Mouse (Mus musculus): ENCODE results near the gene Atp8a1. TPM values are rescaled to one million over a fixed set of nuclear protein-coding genes. Genes with fewer than 3 reads are reported as not detected.
A peak's percentile ranks its signal among the peaks of the same experiment; 100 is the strongest.

The Atp8a1 gene
- total RNA-seq, 2 experiments from 2014 or later = 14.2 to 14.4 TPM

- intact Hi-C loops (cut with DNase I; ENCODE audit: low total_unique reads) = no loop called here
- DNase-seq = no peak
Observed at GRCm38 (mm10) chr5:67794129-67794800, 53.0 kb downstream of the Atp8a1 start.

- intact Hi-C loops (cut with DNase I; ENCODE audit: low total_unique reads) = no loop called here
- DNase-seq = no peak
Observed at GRCm38 (mm10) chr5:67782775-67783174, 64.5 kb downstream of the Atp8a1 start.

DNA sequence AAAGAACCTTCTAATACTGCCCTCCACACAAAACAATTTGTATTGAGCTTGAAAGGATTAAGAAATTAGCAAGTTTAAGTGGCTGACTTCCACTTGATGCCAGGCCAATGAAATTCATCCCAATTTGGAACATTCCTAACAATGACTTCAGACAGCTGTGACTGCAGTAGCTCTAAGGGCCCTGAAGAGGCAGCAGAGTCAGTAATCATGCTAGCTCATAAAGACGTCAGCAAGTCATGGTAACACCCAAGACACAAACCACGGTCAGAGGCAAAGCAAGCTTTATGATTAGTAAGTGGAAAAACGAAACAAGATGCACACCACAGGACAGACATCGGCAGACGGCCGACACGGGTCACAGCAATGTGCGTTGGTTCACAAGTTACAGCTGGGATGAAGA, 69.2 kb downstream of the Atp8a1 start:
- DNase-seq = peak; percentile 16
- intact Hi-C loops (cut with DNase I; ENCODE audit: low total_unique reads) = no loop called here

DNA sequence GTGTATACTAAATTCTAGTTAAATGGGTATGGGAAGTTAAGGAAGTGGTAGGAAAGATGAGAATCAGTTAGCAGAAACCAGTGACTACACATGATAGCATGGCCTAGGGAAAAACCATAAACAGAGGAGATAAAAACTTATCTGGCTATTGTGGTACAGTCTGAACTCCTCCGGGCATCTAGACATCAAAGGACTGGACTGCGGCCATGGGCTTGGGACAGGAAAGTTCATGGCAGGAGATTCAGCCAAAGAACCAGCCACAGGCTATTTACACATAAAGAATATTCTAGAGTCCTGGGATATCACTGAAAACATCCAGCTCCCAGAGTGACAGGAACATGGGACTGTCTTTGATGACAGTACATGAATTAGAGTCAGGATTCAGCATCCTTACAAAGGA, 73.0 kb downstream of the Atp8a1 start:
- intact Hi-C loops (cut with DNase I; ENCODE audit: low total_unique reads) = no loop called here
- no peak for DNase-seq

- no peak for DNase-seq
- intact Hi-C loops (cut with DNase I; ENCODE audit: low total_unique reads) = no loop called here
Observed at GRCm38 (mm10) chr5:67768708-67769107, 78.5 kb downstream of the Atp8a1 start.

- no peak for DNase-seq
- intact Hi-C loops (cut with DNase I; ENCODE audit: low total_unique reads) = no loop called here
Observed at GRCm38 (mm10) chr5:67764798-67765197, 82.4 kb downstream of the Atp8a1 start.

- intact Hi-C loops (cut with DNase I; ENCODE audit: low total_unique reads) = no loop called here
- DNase-seq = no peak
Observed at GRCm38 (mm10) chr5:67758126-67758525, 89.1 kb downstream of the Atp8a1 start.

DNA sequence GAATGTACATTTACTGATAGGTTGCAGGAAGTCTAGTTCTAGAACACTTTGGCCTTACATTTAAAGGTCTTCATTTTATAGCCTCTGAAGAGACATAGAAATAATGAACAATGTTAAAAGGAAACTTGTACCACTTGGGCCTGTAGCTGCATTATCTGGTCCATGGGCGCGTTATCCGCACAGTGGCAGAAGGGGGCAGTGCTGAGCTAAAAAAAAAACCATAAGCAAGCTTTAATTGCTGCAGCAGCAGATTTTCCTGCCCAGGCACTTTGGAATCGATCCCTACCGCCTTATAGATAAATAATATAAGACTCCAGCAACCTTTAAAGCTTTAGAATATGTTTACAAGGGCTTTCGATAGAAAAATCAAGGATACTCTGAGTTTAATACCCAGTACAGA, 91.1 kb downstream of the Atp8a1 start:
- intact Hi-C loops (cut with DNase I; ENCODE audit: low total_unique reads) = no loop called here
- no peak for DNase-seq

- no peak for DNase-seq
- intact Hi-C loops (cut with DNase I; ENCODE audit: low total_unique reads) = no loop called here
Observed at GRCm38 (mm10) chr5:67753057-67753456, 94.2 kb downstream of the Atp8a1 start.

DNA sequence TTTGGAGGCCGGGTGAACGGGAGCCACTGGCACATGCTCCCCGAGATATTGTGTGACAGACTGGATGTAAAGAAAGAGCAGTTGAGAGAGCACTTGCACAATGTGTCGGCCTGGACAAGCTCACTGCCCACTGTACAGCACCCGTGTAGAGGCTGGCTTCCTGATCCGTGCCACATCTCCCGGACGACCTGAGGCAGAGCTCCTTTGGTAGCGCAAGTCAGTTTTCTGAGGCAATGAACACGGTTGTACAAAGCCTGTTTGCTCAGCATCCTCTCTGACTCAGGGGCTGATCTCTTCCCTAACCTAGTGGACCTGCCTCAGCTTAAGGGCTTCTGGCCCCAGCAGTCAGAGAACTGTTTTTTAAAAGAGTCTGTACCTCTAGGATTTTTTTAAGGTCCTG, 94.6 kb downstream of the Atp8a1 start:
- intact Hi-C loops (cut with DNase I; ENCODE audit: low total_unique reads) = no loop called here
- no peak for DNase-seq

GRCm38 (mm10) chr5:67752007-67752406, 95.2 kb downstream of the Atp8a1 start:
- intact Hi-C loops (cut with DNase I; ENCODE audit: low total_unique reads) = no loop called here
- DNase-seq = no peak

GRCm38 (mm10) chr5:67739261-67739660, 108.0 kb downstream of the Atp8a1 start:
- no peak for DNase-seq
- intact Hi-C loops (cut with DNase I; ENCODE audit: low total_unique reads) = no loop called here

DNA sequence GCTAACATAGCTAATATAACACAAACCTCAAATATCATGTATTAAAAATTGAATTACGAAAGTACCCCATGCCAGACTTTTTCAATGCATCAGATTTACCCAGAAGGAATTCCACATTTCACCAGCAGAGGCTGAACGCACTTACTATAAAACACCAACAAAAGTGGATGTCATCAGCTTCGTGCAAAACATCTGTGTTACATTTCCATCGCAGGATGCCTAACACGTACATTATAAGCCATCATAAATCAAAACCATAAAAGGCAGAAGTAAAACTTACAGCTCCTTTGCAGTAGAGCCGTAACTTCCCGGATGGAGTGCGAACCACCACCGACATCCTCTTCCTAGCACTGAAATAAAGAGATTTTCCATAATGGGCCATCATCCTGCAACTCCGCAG, 109.1 kb downstream of the Atp8a1 start:
- DNase-seq = no peak
- intact Hi-C loops (cut with DNase I; ENCODE audit: low total_unique reads) = no loop called here

GRCm38 (mm10) chr5:67735771-67736170, 111.5 kb downstream of the Atp8a1 start:
- no peak for DNase-seq
- intact Hi-C loops (cut with DNase I; ENCODE audit: low total_unique reads) = no loop called here

DNA sequence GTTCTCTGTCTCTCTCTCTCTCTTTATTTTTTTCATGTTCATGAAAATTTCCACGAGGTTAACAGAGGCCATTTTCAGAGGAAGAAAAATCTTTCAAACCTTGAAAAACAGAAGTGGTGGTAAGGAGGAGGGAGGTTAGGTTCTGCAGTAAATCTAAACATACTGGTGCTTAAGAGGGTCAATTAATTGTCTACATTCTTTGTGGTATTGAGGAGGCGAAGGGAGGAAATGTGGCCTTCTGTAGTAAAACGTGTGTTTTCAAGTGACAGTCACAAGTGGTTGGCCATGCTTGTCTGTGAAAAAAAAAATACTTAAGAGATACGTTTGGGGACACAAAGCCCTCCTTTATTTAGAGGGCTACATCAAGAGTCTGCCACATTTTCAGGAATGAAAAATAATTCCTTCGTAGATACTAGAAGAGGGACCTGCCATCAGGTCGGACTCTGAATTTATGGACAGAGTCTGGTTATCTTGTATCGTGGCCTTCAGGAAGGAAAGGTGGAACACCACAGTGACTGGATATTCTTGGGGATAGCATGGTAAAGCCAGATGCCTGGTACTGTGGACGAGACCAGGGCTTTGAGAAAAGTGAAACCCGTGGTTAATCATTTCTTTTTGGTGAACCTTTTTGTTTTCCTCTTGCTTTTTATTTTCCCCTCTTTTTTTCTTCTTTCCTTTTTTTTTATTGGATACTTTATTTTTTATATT, 113.5 kb downstream of the Atp8a1 start:
- intact Hi-C loops (cut with DNase I; ENCODE audit: low total_unique reads) = no loop called here
- no peak for DNase-seq

- intact Hi-C loops (cut with DNase I; ENCODE audit: low total_unique reads) = no loop called here
- no peak for DNase-seq
Observed at GRCm38 (mm10) chr5:67733150-67733549, 114.1 kb downstream of the Atp8a1 start.

DNA sequence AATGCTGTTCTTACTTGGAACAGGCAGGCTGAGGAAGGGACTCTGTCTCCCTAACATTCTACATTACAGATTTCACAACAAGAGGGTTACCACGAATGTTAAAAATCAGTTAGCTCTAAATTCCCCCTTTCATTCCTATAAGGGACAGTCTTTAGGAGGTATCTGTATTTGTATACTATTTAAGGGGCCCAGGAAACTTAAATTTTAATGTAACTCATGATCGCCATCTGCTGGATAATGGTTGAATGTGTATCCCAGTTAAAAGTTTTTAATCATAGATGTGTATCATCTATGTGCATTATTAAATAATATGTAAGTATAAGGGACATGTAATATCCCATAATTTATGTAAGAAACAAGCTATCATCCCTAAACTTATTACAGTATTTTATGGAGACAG, 119.5 kb downstream of the Atp8a1 start:
- intact Hi-C loops (cut with DNase I; ENCODE audit: low total_unique reads) = loop anchor here (2.0 kb wide), 1 partner anchor 195 kb away; no protein-coding TSS in a partner anchor
- DNase-seq = no peak

GRCm38 (mm10) chr5:67726810-67727209, 120.4 kb downstream of the Atp8a1 start:
- no peak for DNase-seq
- intact Hi-C loops (cut with DNase I; ENCODE audit: low total_unique reads) = no loop called here

GRCm38 (mm10) chr5:67701641-67702040, 145.6 kb downstream of the Atp8a1 start:
- DNase-seq = no peak
- intact Hi-C loops (cut with DNase I; ENCODE audit: low total_unique reads) = no loop called here

- no peak for DNase-seq
- intact Hi-C loops (cut with DNase I; ENCODE audit: low total_unique reads) = no loop called here
Observed at GRCm38 (mm10) chr5:67699418-67699817, 147.8 kb downstream of the Atp8a1 start.

GRCm38 (mm10) chr5:67698176-67698575, 149.1 kb downstream of the Atp8a1 start:
- DNase-seq = no peak
- intact Hi-C loops (cut with DNase I; ENCODE audit: low total_unique reads) = no loop called here

Measured in gastrocnemius, postnatal 14 days (tissue).